Mouse (Mus musculus) cerebellum, adult 9-10 months (tissue): ENCODE measurements at regions not wholly inside any gene's neighbourhood (a gene's known extent, or its start where the extent isn't known, plus 50 kb on each side); places are given as distances from the start of the nearest gene placed in this dataset.
A peak's percentile ranks its signal among the peaks of the same experiment; 100 is the strongest.

Experiments
- DNase-seq: peaks from one replicate; pipeline ENCODE4 v3.0.0; 2022

DNA sequence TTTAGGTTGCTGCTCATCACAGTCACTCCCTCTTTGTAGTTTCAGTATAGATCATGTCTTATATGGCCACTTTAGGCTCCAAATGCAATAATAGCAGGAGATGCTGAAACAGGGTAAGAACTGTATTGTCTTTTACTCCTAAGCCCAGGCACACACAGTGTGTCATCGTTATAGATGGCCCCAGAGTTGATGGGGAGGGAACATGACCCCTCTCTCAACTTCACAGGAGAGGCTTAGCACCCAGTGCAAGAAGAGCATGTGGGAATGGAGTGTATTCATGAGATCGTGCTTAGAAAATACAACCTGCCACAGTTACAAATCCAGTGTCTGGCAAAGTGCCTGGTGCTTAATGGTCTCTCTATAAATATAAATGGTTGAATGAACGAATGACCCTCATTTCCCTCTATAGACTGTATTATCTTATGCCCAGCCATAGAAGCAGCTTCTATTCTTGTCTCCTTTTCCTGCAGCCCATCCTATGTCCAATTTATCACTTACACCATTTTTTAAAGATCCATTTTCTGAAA lies 363.0 kb downstream of the Sorl1 start:
- no peak for DNase-seq

GRCm38 (mm10) chr9:41754434-41755002 lies 369.6 kb downstream of the Sorl1 start:
- no peak for DNase-seq

DNA sequence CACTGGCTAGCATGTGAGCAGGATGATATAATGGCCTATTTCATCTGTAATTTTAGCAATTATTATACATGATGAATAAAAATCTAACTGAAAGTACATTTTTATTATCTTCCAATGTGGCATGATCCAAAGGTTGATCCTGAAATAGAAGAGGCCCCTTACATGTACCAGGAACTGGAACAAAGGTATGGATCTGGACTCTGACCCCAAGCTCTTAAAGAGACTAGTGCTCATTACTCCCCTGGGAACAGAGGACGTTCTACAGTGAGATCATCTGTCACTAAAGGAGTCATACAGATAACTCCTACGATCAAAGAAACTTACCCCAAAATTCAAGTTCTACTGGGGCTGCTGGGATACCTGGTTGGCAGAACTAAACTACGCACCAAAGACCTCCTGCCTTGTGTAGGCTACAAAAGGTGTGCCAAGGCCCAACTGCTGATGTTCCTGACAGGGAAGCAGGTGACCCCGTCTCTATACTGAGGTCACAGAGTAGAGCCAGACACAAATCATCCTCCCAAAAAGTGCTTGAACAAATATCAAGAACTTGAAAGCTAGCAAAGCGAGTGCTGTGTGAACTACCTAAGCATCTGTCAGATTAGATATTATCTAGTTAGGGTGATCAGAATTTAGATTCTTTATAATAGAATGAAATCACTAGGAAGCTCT lies 378.0 kb downstream of the Sorl1 start:
- DNase-seq = no peak

DNA sequence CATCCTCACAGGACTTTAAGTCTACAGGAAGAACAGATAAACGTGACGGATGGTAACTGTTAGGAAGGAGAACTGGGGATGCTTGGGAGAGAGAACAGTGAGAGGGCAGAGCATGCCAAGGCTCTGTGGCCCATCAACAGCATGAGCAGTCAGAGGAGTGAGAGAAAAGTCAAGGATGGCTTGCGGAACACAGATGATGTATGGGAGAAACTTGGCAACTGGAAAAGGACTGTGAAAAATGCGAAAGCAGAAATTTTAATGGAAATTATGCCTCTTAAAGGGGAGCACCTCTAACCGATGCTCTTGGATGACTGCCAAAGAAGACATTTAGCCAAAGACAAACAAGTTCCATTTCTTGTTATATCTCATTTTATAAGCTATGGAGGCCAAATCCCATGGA lies 382.6 kb downstream of the Sorl1 start:
- DNase-seq = no peak

- no peak for DNase-seq
Measured at GRCm38 (mm10) chr9:41740536-41740935, 383.6 kb downstream of the Sorl1 start.

- no peak for DNase-seq
Measured at GRCm38 (mm10) chr9:41737671-41738070, 386.4 kb downstream of the Sorl1 start.

GRCm38 (mm10) chr9:41736881-41737280 lies 387.2 kb downstream of the Sorl1 start:
- DNase-seq = no peak

- peak; percentile 2 for DNase-seq
Measured at GRCm38 (mm10) chr9:41736234-41736859, 387.8 kb downstream of the Sorl1 start.

DNA sequence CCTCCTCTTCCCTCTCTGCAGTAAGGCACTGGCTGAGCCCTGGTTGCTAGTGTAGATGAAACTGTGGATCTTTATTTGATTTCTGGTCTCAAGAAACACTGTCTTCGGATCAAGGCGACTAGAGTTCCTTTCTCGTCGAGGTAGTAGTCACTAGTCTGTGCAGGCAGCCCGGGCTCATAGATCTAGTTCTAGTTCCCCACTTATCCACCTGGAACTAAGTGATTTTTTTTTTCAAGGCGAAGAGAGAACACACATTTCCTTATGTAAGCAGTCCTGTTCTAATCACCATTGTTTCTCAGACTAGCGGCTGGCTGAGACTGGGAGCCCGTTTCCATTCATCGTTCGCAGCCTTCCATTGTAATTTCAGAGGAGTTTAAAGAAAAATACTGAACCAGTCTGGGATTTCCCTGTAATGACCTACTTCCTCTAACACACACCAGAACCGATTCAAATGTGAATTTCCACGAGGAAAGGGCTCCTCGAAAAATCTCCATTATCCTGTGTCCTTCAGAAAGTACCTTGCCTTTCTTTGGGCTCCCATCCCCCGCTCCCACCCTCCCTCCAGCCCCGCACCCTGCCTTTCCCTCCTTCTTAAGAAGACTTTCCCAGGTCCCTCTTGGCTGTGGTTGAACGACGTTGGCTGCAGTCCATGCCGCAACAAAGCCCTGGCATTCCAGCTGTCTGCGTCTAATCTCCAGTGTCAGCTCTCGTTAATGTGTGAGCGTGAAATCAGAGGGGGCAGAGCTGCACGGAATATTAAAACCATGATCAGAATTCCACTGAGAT lies 388.5 kb downstream of the Sorl1 start:
- peak; percentile 25 for DNase-seq

GRCm38 (mm10) chr9:41734925-41735447 lies 389.1 kb downstream of the Sorl1 start:
- no peak for DNase-seq

DNA sequence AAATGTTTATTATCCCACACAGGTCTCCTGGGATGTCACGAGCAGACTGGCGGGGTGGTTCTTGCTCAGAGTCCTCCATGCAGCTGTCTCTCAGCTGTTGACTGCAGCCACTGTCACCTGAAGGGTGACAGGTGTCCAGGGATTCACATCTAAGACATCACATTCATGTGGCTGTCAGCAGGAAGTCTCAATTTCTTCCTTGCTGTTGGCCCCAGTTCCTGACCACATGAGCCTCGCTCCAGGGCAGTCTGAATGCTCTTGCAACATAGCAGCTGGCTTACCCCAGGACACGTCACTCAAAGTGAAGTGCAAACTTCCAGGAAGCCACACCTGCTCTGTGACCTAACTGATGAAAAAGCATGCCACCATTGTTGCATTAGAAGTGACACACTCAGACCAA lies 402.5 kb downstream of the Sorl1 start:
- no peak for DNase-seq

GRCm38 (mm10) chr9:41715231-41715630 lies 408.9 kb downstream of the Sorl1 start:
- DNase-seq = no peak

- no peak for DNase-seq
Measured at GRCm38 (mm10) chr9:41705972-41706371, 418.1 kb downstream of the Sorl1 start.

GRCm38 (mm10) chr9:41705461-41705903 lies 418.6 kb downstream of the Sorl1 start:
- no peak for DNase-seq

- no peak for DNase-seq
Measured at GRCm38 (mm10) chr9:41703091-41703490, 421.0 kb downstream of the Sorl1 start.

- no peak for DNase-seq
Measured at GRCm38 (mm10) chr9:41700683-41701082, 423.4 kb downstream of the Sorl1 start.

DNA sequence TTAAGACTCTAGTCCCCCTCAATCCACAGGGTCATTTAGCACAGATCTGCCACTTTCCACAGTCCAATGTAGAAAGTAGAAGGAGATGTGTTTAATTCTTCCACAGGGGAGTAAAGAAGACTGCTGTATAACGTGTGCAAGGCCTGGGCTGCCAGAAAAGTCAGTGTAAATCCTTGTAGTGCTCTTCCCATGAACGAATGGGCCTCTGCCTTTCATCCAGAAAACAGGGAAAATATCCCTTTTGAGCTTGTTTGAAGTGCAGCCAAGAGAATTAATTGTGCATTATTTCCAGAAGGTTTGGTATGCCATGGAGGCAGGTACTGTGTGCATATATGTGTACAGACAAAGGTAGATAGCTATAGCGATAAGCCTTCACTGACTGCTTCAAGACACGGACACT lies 425.1 kb downstream of the Sorl1 start:
- no peak for DNase-seq

- DNase-seq = peak; percentile 6
Measured at GRCm38 (mm10) chr9:41697611-41698467, 426.3 kb downstream of the Sorl1 start.

DNA sequence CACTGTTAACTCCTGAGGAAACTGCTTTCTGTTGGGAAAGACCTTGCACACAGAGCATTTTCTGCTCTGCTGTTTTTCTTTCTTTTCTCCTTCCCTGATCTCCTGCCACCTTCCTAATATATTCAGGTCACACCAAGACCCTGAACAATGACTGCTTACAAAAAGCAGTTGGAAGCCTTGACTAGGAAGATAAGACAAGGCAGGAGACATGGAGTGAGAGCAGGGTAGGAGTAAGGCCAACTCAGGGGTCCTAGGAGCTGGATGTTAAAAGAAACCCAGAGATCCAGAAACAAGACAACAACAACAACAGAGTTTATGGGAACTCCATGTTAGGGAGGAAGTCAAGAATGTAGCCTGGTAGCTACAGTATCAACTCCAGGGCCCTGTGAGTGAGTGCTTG lies 426.9 kb downstream of the Sorl1 start:
- DNase-seq = no peak

- DNase-seq = no peak
Measured at GRCm38 (mm10) chr9:41682911-41683310, 441.2 kb downstream of the Sorl1 start.

- DNase-seq = no peak
Measured at GRCm38 (mm10) chr9:41675656-41676055, 448.4 kb downstream of the Sorl1 start.

GRCm38 (mm10) chr9:41672958-41673357 lies 451.1 kb downstream of the Sorl1 start:
- no peak for DNase-seq
